Mouse (Mus musculus) frontal cortex, postnatal 25 days (tissue): ENCODE results near the gene Dnajb6.
"Not testable (repeated sequence)": the region's sequence is repeated elsewhere in the genome, so short reads cannot be mapped to it uniquely, and the experiment has no call there.

ENCODE experiments used
- DNase-seq, 2 experiments: peaks; one replicate each; pipeline ENCODE4 v3.0.0; 2022; ENCODE audit warnings: low spot score in 2 of 2

The Dnajb6 gene

GRCm38 (mm10) chr5:29759318-29759717, 23.8 kb downstream of the Dnajb6 start:
- DNase-seq = no peak

- no peak for DNase-seq
These were observed 35.4 kb downstream of the Dnajb6 start for GRCm38 (mm10) chr5:29770935-29771334.

- no peak for DNase-seq
These were observed 36.5 kb downstream of the Dnajb6 start for GRCm38 (mm10) chr5:29772038-29772437.

- DNase-seq = no peak
These were observed 37.3 kb downstream of the Dnajb6 start for GRCm38 (mm10) chr5:29772651-29773330.

- DNase-seq = no peak
These were observed 38.1 kb downstream of the Dnajb6 start for GRCm38 (mm10) chr5:29773460-29774150.

GRCm38 (mm10) chr5:29775437-29775836, 39.9 kb downstream of the Dnajb6 start:
- no peak for DNase-seq

- no peak for DNase-seq
These were observed 42.5 kb downstream of the Dnajb6 start for GRCm38 (mm10) chr5:29778029-29778428.

- DNase-seq = not testable (repeated sequence)
These were observed 44.2 kb downstream of the Dnajb6 start for GRCm38 (mm10) chr5:29779733-29780132.

GRCm38 (mm10) chr5:29782261-29782660, 46.8 kb downstream of the Dnajb6 start:
- no peak for DNase-seq

- DNase-seq = not testable (repeated sequence)
These were observed 49.4 kb downstream of the Dnajb6 start for GRCm38 (mm10) chr5:29784906-29785305.

GRCm38 (mm10) chr5:29785953-29786352, 50.5 kb downstream of the Dnajb6 start:
- DNase-seq = not testable (repeated sequence)

GRCm38 (mm10) chr5:29794933-29795332, 59.4 kb downstream of the Dnajb6 start:
- DNase-seq = not testable (repeated sequence)

- no peak for DNase-seq
These were observed 73.5 kb downstream of the Dnajb6 start for GRCm38 (mm10) chr5:29808940-29809339.

GRCm38 (mm10) chr5:29811377-29811921, 76.0 kb downstream of the Dnajb6 start:
- not testable (repeated sequence) for DNase-seq

GRCm38 (mm10) chr5:29816523-29817242, 81.2 kb downstream of the Dnajb6 start:
- DNase-seq = no peak

- no peak for DNase-seq
These were observed 81.9 kb downstream of the Dnajb6 start for GRCm38 (mm10) chr5:29817400-29817799.

- no peak for DNase-seq
These were observed 82.8 kb downstream of the Dnajb6 start for GRCm38 (mm10) chr5:29818287-29818686.

- DNase-seq = peak in 1 of 2 experiments; percentile 11
These were observed 89.3 kb downstream of the Dnajb6 start for GRCm38 (mm10) chr5:29824796-29825195.

- no peak for DNase-seq
These were observed 91.3 kb downstream of the Dnajb6 start for GRCm38 (mm10) chr5:29826780-29827179.

GRCm38 (mm10) chr5:29842444-29843166, 107.1 kb downstream of the Dnajb6 start:
- DNase-seq = no peak

GRCm38 (mm10) chr5:29845038-29845437, 109.5 kb downstream of the Dnajb6 start:
- no peak for DNase-seq

- no peak for DNase-seq
These were observed 112.0 kb downstream of the Dnajb6 start for GRCm38 (mm10) chr5:29847494-29847893.
